Mouse (Mus musculus) midbrain, embryonic 14.5 days (tissue): ENCODE measurements around the gene Ccr9. TPM values are rescaled to one million over a fixed set of nuclear protein-coding genes. Genes with fewer than 3 reads are reported as not detected.

Experiments
- ATAC-seq: fragments of 200-750 bp; cut with Nextera tagmentation; 2 replicates; pipeline ENCODE4 v1.8.0; 2017; ENCODE audit warnings: moderate number of reproducible peaks, moderate library complexity; ENCODE audit not compliant: low FRiP score, low TSS enrichment
- DNase-seq: peaks from one replicate; pipeline ENCODE4 v3.0.0-alpha.2; 2015
- H3K27ac ChIP-seq: fragments of 300-500 bp; sonication (generic); replicated peaks from 2 replicates; pipeline ENCODE4 v1.5.1; 2014; ENCODE audit warnings: mild to moderate bottlenecking, low read depth, low read length, moderate library complexity
- H3K27me3 ChIP-seq: fragments of 300-500 bp; sonication (generic); 2 replicates; pipeline ENCODE4 v1.6.1; 2014; ENCODE audit warnings: low read length, control low read depth, mixed read lengths; ENCODE audit not compliant: control insufficient read depth, insufficient read depth
- H3K36me3 ChIP-seq: fragments of 300-500 bp; sonication (generic); 2 replicates; pipeline ENCODE4 v1.6.1; 2014; ENCODE audit warnings: low read length, control low read depth; ENCODE audit not compliant: control insufficient read depth, insufficient read depth
- H3K4me1 ChIP-seq: fragments of 300-500 bp; sonication (generic); 2 replicates; pipeline ENCODE4 v1.6.1; 2014; ENCODE audit warnings: mild to moderate bottlenecking, antibody characterized with exemption, low read length, control low read depth; ENCODE audit not compliant: control insufficient read depth, insufficient read depth
- H3K4me2 ChIP-seq: fragments of 300-500 bp; sonication (generic); 2 replicates; pipeline ENCODE4 v1.6.1; 2014; ENCODE audit warnings: mild to moderate bottlenecking, low read length, moderate library complexity
- H3K4me3 ChIP-seq: fragments of 300-500 bp; sonication (generic); replicated peaks from 2 replicates; pipeline ENCODE4 v1.5.1; 2014; ENCODE audit warnings: low read depth, low read length
- H3K9ac ChIP-seq: fragments of 300-500 bp; sonication (generic); replicated peaks from 2 replicates; pipeline ENCODE4 v1.6.1; 2014; ENCODE audit warnings: mild to moderate bottlenecking, low read length, moderate library complexity
- H3K9me3 ChIP-seq: fragments of 300-500 bp; sonication (generic); 2 replicates; pipeline ENCODE4 v1.6.1; 2016; ENCODE audit warnings: low read length, control low read depth, mixed read lengths; ENCODE audit not compliant: control insufficient read depth
- WGBS: fragments of 180-500 bp; shearing (Covaris S2); extraction: QIAGEN DNeasy Blood & Tissue Kit; methylation state at CpG from one replicate; pipeline ENCODE4 v1.1.7; 2014; 5-methylcytosine and 5-hydroxymethylcytosine counted together
- polyA plus RNA-seq: library from polyadenylated mRNA; unstranded; fragments of >200 nt; fragmentation: Nextera tagmentation; extraction: Ambion mirVana; gene quantifications from 2 replicates; pipeline ENCODE4 v1.2.1, GENCODE M21; 2014

Ccr9 gene
- polyA plus RNA-seq, 1 experiment from 2014 or later, result 0.51 TPM

GRCm38 (mm10) chr9:123815444-123815843 lies 137.2 kb downstream of the Ccr9 start:
- DNase-seq (no peak), ATAC-seq (no peak)
- Histone ChIP-seq H3K4me2 (no peak overlapping the region), H3K9me3 (no peaks in the 10 kb centered on the region), H3K27me3 (no peaks in the 10 kb centered on the region), H3K9ac (no peak overlapping the region), H3K4me3 (no peak overlapping the region), H3K36me3 (peaks cover 54% of the 10 kb centered on the region), H3K27ac (no peak overlapping the region), H3K4me1 (no peaks in the 10 kb centered on the region)
- WGBS, result 87% methylated on average over 3 of the region's 3 CpGs

- Histone ChIP-seq H3K4me1 (no peaks in the 10 kb centered on the region), H3K4me2 (no peak overlapping the region), H3K4me3 (no peak overlapping the region), H3K36me3 (peaks cover 48% of the 10 kb centered on the region), H3K27ac (no peak overlapping the region), H3K27me3 (no peaks in the 10 kb centered on the region), H3K9ac (no peak overlapping the region), H3K9me3 (no peaks in the 10 kb centered on the region)
- WGBS, result 84% methylated on average over 1 of the region's 1 CpGs
- ATAC-seq, result no peak
- no peak for DNase-seq
These were observed 137.8 kb downstream of the Ccr9 start for GRCm38 (mm10) chr9:123815996-123816395.

GRCm38 (mm10) chr9:123818601-123819000 lies 140.4 kb downstream of the Ccr9 start:
- Histone ChIP-seq H3K9me3 (no peaks in the 10 kb centered on the region), H3K27ac (no peak overlapping the region), H3K9ac (no peak overlapping the region), H3K27me3 (no peaks in the 10 kb centered on the region), H3K4me3 (no peak overlapping the region), H3K4me2 (no peak overlapping the region), H3K36me3 (peaks cover 60% of the 10 kb centered on the region), H3K4me1 (no peaks in the 10 kb centered on the region)
- no peak for DNase-seq
- ATAC-seq, result no peak
- WGBS, result 82% methylated on average over 2 of the region's 2 CpGs

GRCm38 (mm10) chr9:123826631-123827030 lies 148.4 kb downstream of the Ccr9 start:
- 92% methylated on average over 3 of the region's 3 CpGs for WGBS
- H3K36me3 ChIP-seq, result peaks cover 91% of the 10 kb centered on the region
- no peaks in the 10 kb centered on the region for H3K4me1 ChIP-seq

GRCm38 (mm10) chr9:123828916-123829315 lies 150.7 kb downstream of the Ccr9 start:
- Histone ChIP-seq H3K27ac (no peak overlapping the region), H3K4me2 (no peak overlapping the region), H3K36me3 (peaks cover 71% of the 10 kb centered on the region), H3K4me1 (no peaks in the 10 kb centered on the region), H3K9ac (no peak overlapping the region), H3K4me3 (no peak overlapping the region), H3K9me3 (no peaks in the 10 kb centered on the region), H3K27me3 (no peaks in the 10 kb centered on the region)
- DNase-seq, result no peak
- ATAC-seq, result no peak
- WGBS, result 93% methylated on average over 4 of the region's 4 CpGs

More at GRCm38 (mm10) chr9:123826631-123827030, 148.4 kb downstream of the Ccr9 start:
- H3K27me3 ChIP-seq, result no peaks in the 10 kb centered on the region
- no peak overlapping the region for H3K4me3 ChIP-seq
- no peak overlapping the region for H3K4me2 ChIP-seq
- ATAC-seq, result no peak
- H3K9ac ChIP-seq, result no peak overlapping the region
- H3K9me3 ChIP-seq, result no peaks in the 10 kb centered on the region
- H3K27ac ChIP-seq, result no peak overlapping the region
- DNase-seq, result no peak

Other genes with a start within 250 kb of the Ccr9 start
- gene Limd1, start 199.7 kb upstream of the Ccr9 start, polyA plus RNA-seq, result 11.8 and 16.4 TPM in 2 replicates
- 50.4 and 57.0 TPM in 2 replicates for gene Sacm1l, start 148.7 kb upstream of the Ccr9 start, polyA plus RNA-seq
- gene Slc6a20b, start 45.9 kb upstream of the Ccr9 start, polyA plus RNA-seq, result 0.18 and 0.33 TPM in 2 replicates
- 0.81 and 13.1 TPM in 2 replicates for gene Slc6a20a, start 446 bp downstream of the Ccr9 start, polyA plus RNA-seq
- 55.0 and 60.7 TPM in 2 replicates for gene Lztfl1, start 39.3 kb downstream of the Ccr9 start, polyA plus RNA-seq
- 0.11 TPM in 2 replicates for gene Cxcr6, start 128.0 kb downstream of the Ccr9 start, polyA plus RNA-seq
- 9.7 and 10.2 TPM in 2 replicates for gene Fyco1, start 173.5 kb downstream of the Ccr9 start, polyA plus RNA-seq
- gene Xcr1, start 183.6 kb downstream of the Ccr9 start, polyA plus RNA-seq, result 0.04 TPM in 1 of 2 replicates, not detected in the other